Mouse (Mus musculus) midbrain, embryonic 14.5 days (tissue): ENCODE data around the gene Ulk4. TPM values are rescaled to one million over a fixed set of nuclear protein-coding genes. Genes with fewer than 3 reads are reported as not detected.
A peak's percentile ranks its signal among the peaks of the same experiment; 100 is the strongest.

Experiments used
- ATAC-seq: fragments of 200-750 bp; cut with Nextera tagmentation; 2 replicates; pipeline ENCODE4 v1.8.0; 2017; ENCODE audit warnings: moderate number of reproducible peaks, moderate library complexity; ENCODE audit not compliant: low FRiP score, low TSS enrichment
- DNase-seq: peaks from one replicate; pipeline ENCODE4 v3.0.0-alpha.2; 2015
- H3K27ac ChIP-seq: fragments of 300-500 bp; sonication (generic); replicated peaks from 2 replicates; pipeline ENCODE4 v1.5.1; 2014; ENCODE audit warnings: mild to moderate bottlenecking, low read depth, low read length, moderate library complexity
- H3K27me3 ChIP-seq: fragments of 300-500 bp; sonication (generic); 2 replicates; pipeline ENCODE4 v1.6.1; 2014; ENCODE audit warnings: low read length, control low read depth, mixed read lengths; ENCODE audit not compliant: control insufficient read depth, insufficient read depth
- H3K36me3 ChIP-seq: fragments of 300-500 bp; sonication (generic); 2 replicates; pipeline ENCODE4 v1.6.1; 2014; ENCODE audit warnings: low read length, control low read depth; ENCODE audit not compliant: control insufficient read depth, insufficient read depth
- H3K4me1 ChIP-seq: fragments of 300-500 bp; sonication (generic); 2 replicates; pipeline ENCODE4 v1.6.1; 2014; ENCODE audit warnings: mild to moderate bottlenecking, antibody characterized with exemption, low read length, control low read depth; ENCODE audit not compliant: control insufficient read depth, insufficient read depth
- H3K4me2 ChIP-seq: fragments of 300-500 bp; sonication (generic); 2 replicates; pipeline ENCODE4 v1.6.1; 2014; ENCODE audit warnings: mild to moderate bottlenecking, low read length, moderate library complexity
- H3K4me3 ChIP-seq: fragments of 300-500 bp; sonication (generic); replicated peaks from 2 replicates; pipeline ENCODE4 v1.5.1; 2014; ENCODE audit warnings: low read depth, low read length
- H3K9ac ChIP-seq: fragments of 300-500 bp; sonication (generic); replicated peaks from 2 replicates; pipeline ENCODE4 v1.6.1; 2014; ENCODE audit warnings: mild to moderate bottlenecking, low read length, moderate library complexity
- H3K9me3 ChIP-seq: fragments of 300-500 bp; sonication (generic); 2 replicates; pipeline ENCODE4 v1.6.1; 2016; ENCODE audit warnings: low read length, control low read depth, mixed read lengths; ENCODE audit not compliant: control insufficient read depth
- WGBS: fragments of 180-500 bp; shearing (Covaris S2); extraction: QIAGEN DNeasy Blood & Tissue Kit; methylation state at CpG from one replicate; pipeline ENCODE4 v1.1.7; 2014; 5-methylcytosine and 5-hydroxymethylcytosine counted together
- polyA plus RNA-seq: library from polyadenylated mRNA; unstranded; fragments of >200 nt; fragmentation: Nextera tagmentation; extraction: Ambion mirVana; gene quantifications from 2 replicates; pipeline ENCODE4 v1.2.1, GENCODE M21; 2014

Gene Ulk4
- polyA plus RNA-seq, 1 experiment from 2014 or later: 75.7 TPM

DNA sequence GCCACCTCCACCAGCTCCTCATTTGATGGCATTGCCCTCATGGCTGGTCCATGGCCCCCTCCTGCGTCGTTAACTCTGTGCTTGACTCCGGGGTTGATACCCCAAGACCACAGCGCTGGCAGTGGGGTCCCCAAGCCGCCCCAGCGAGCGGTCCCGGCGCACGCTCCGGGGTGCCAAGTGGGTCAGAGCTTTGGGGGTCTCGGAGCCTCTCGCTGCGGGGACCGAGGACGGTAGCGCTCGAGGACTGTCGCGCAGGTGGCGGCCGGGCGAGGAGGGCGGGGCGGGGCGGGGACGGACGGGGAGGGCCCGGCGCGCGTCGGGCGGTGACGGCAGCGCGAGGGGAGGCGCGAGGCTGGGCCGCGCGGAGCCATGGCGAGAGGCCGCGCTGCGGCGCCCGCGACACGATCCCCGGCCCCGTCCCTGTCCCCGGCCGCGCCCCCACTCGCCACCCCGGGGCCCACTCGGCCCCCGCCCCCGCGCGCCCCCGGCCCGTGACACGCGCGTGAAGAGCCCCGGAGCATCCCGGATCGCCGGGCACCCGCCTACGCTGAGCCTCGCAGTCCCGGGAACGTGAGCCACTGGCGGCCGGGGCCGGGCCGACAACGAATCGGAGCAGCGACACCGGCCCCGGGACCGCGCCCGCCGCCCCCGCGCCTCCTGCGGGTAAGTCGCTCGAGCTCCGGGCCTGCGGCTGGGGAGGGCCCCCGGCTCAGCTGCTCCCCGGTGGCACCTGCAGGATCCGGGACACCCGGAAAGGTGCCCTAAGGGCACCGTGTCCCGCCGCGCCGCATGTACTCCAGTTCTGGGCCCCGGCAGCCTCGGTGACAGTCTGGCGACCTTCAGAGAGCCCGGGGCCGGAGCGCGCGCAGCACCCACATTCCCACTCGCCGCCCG lies 20.4 kb upstream of the Ulk4 start, which contains the start of gene Trak1:
Gene Trak1, plus strand, starts transcription at position 332 of the 894 bp plus-strand sequence.
- ATAC-seq: peak; percentile 81
- peak within 1 kb of the TSS; percentile 95 for H3K4me2 ChIP-seq
- WGBS: under 1% methylated on average over 88 of the region's 116 CpGs
- peak; percentile 86 for DNase-seq
- H3K27ac ChIP-seq: peak within 1 kb of the TSS; percentile 72
- H3K9ac ChIP-seq: peak within 1 kb of the TSS; percentile 90
- peaks cover 36% of the 10 kb centered on the region for H3K4me1 ChIP-seq
- no peaks in the 10 kb centered on the region for H3K27me3 ChIP-seq
- H3K9me3 ChIP-seq: no peaks in the 10 kb centered on the region
- H3K36me3 ChIP-seq: no peaks in the 10 kb centered on the region
- H3K4me3 ChIP-seq: peak within 1 kb of the TSS; percentile 85

DNA sequence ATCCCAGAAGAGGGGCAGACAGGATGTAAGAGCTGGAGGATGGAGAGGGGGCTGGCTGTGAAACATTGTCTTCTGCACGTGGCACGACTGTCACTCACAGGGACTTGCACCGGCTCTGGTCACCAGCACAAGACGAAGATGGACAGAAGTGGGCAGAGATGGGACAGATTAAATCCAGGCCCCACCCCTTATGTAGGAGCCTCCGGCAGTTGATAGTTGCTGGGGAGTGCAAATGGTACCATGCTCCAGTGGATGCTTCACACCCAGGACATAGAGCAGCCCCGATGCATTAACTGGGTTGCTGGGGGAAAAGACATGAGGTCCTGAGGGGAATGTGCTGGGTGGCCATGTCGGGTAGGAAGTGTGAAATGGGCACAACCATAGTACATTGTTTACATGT lies 18.2 kb upstream of the Ulk4 start:
- H3K27me3 ChIP-seq: no peaks in the 10 kb centered on the region
- DNase-seq (no peak), ATAC-seq (no peak)
- H3K4me1 ChIP-seq: peaks cover 27% of the 10 kb centered on the region
- 77% methylated on average over 7 of the region's 7 CpGs for WGBS
- H3K36me3 ChIP-seq: no peaks in the 10 kb centered on the region
- no peak overlapping the region for H3K9ac ChIP-seq
- no peaks in the 10 kb centered on the region for H3K9me3 ChIP-seq
- H3K27ac ChIP-seq: no peak overlapping the region
- no peak overlapping the region for H3K4me2 ChIP-seq
- H3K4me3 ChIP-seq: no peak overlapping the region

DNA sequence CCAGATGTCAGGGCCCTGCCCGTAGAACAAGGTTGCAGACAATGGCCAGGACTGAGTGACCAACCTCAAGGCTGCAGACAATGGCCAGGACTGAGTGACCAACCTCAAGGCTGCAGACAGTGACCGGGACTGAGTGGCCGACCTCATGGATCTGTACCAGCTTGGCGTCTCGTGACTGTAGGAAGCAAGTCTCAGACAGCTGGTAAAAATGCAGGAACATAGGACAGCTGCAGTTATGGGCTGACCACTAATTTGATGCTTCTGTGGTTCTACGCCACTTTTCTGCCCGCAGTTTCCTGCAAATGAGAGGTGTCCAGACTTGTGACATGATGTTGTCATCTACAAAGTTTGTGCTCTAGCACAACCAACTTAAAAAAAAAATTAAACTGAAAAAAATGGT lies 16.2 kb upstream of the Ulk4 start:
- Histone ChIP-seq H3K4me1 (peaks cover 6% of the 10 kb centered on the region; the same call in 1 of the 2 replicates), H3K27ac (no peak overlapping the region), H3K9me3 (no peaks in the 10 kb centered on the region), H3K4me3 (no peak overlapping the region), H3K4me2 (no peak overlapping the region), H3K36me3 (no peaks in the 10 kb centered on the region), H3K9ac (no peak overlapping the region), H3K27me3 (no peaks in the 10 kb centered on the region)
- WGBS: 88% methylated on average over 7 of the region's 7 CpGs
- no peak for DNase-seq
- ATAC-seq: no peak

DNA sequence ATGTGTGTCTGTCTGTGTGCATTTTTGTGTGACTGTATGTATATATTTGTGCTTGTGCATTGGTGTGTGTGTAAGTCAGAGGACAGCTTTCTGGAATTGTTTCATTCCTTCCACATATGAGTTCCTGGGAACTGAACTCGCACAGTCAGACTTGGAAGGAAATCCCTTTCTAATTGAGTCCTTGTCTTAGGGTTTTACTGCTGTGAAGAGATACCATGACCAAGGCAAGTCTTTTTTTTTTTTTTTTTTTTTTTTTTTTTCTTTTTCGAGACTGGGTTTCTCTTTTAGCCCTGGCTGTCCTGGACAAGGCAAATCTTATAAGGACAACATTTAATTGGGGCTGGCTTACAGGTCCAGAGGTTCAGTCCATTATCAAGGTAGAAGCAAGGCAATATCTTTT lies 14.3 kb upstream of the Ulk4 start:
- Histone ChIP-seq H3K4me3 (no peak overlapping the region), H3K27ac (no peak overlapping the region), H3K27me3 (no peaks in the 10 kb centered on the region), H3K36me3 (no peaks in the 10 kb centered on the region), H3K9me3 (no peaks in the 10 kb centered on the region), H3K4me2 (no peak overlapping the region), H3K4me1 (no peaks in the 10 kb centered on the region), H3K9ac (no peak overlapping the region)
- WGBS: 78% methylated on average over 2 of the region's 2 CpGs
- DNase-seq (no peak), ATAC-seq (no peak)

DNA sequence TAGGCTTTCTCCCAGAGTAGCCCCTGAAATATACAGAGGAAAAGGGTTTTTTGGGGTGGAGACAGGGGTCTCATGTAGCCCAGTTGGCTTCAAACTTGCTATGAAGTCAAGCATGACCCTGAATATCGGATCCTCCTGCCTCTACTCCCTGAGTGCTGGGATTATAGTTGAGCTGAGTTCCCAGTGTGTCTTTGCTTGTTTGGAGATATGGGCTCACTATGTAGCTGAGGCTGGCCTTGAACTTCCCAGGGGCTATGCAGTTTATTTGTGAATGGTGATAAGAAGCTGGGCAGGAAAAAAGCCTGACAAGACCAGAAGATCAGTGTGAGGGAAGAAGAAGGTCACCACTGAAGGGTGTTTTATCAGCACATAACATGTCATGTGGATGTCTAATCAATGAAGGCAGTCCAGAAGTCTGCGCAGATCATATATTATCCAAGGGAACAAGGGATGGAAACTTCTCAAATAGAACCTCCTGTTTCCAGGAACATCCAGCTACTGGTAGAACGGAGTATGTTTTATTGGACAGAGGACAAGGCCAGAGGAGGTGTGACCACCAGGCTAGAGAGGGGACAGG lies 9.4 kb upstream of the Ulk4 start:
- Histone ChIP-seq H3K4me3 (peak overlapping the region; percentile 44), H3K27ac (no peak overlapping the region), H3K9ac (peak overlapping the region; percentile 37; the same call in 1 of the 2 replicates), H3K4me1 (no peaks in the 10 kb centered on the region), H3K36me3 (no peaks in the 10 kb centered on the region), H3K4me2 (peak overlapping the region; percentile 66), H3K27me3 (no peaks in the 10 kb centered on the region), H3K9me3 (no peaks in the 10 kb centered on the region)
- no peak for ATAC-seq
- WGBS: 71% methylated on average over 3 of the region's 3 CpGs
- no peak for DNase-seq

DNA sequence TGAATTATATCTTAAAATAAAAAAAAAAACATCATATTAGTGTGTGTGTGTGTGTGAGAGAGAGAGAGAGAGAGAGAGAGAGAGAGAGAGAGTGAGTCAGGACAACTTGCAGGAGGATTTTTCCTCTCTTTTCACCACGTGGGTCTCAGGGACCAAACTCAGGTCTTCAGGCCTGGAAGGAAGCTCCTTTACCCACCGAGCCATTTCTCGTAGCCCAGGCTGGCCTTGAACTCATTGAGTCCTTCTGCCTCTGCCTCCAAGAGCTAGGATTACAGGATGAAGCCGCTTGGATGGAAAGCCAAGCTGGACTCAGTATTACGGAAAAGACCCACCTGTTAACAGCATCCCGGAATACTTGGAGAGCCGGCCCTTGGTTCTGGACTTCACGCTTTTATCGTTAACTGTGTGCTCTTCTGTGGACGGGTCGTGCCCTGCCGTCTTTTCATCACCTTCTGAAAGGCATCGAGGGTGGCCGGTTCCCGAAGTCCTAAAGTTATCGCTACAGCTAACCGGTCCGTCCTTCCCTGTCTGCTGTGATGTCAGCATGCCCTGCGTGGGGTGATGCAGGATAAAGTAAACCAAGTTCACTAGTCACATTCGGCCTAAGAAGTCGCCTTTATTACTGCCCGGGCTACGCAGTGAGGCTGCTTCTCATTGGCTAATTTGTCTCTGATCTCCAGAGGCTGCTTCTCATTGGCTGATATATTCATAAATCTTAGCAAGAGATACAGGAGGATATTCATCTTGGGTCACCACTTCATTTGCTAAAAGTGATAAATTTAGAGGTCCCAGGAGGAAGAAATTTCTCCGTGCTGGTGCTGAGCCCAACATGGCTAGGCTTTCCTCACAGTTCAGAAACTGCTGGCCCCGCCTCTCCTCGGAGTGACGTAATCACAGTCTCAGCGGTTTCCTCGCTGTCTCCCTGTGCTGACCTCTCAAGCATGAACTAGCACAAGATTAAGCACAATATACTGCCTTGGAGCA lies 8.6 kb upstream of the Ulk4 start:
- Histone ChIP-seq H3K27me3 (no peaks in the 10 kb centered on the region), H3K4me2 (peak overlapping the region; percentile 66), H3K9me3 (no peaks in the 10 kb centered on the region), H3K27ac (no peak overlapping the region), H3K4me3 (peak overlapping the region; percentile 44), H3K9ac (peak overlapping the region; percentile 51; the same call in 1 of the 2 replicates), H3K4me1 (no peaks in the 10 kb centered on the region), H3K36me3 (no peaks in the 10 kb centered on the region)
- ATAC-seq: peak; percentile 73; the same call in 1 of the 2 replicates
- DNase-seq: peak; percentile 77
- 19% methylated on average over 29 of the region's 29 CpGs for WGBS

DNA sequence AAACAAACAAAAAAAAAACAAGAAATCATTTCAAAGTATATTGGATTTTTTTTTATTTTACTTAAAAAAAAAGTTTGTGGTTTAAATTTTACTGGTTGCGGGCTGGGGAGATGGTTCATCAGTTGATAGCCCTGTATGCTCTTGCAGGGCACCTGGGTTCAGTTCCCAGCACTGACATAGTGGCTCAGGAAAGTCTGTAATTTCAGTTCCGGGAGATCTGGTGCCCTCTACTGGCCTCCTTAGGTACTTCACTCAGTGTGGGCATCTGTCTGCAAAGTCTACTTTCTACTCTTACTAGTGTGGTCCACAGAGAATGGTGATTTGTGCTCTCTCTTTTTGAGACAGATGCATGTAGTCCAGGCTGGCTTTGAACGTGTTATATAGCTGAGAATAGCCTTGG lies 7.4 kb upstream of the Ulk4 start:
- H3K27me3 ChIP-seq: no peaks in the 10 kb centered on the region
- no peaks in the 10 kb centered on the region for H3K9me3 ChIP-seq
- H3K27ac ChIP-seq: no peak overlapping the region
- H3K36me3 ChIP-seq: no peaks in the 10 kb centered on the region
- no peak overlapping the region for H3K4me2 ChIP-seq
- H3K9ac ChIP-seq: no peak overlapping the region
- H3K4me1 ChIP-seq: no peaks in the 10 kb centered on the region
- DNase-seq (peak; percentile 11), ATAC-seq (no peak)
- WGBS: 89% methylated on average over 3 of the region's 3 CpGs
- no peak overlapping the region for H3K4me3 ChIP-seq

DNA sequence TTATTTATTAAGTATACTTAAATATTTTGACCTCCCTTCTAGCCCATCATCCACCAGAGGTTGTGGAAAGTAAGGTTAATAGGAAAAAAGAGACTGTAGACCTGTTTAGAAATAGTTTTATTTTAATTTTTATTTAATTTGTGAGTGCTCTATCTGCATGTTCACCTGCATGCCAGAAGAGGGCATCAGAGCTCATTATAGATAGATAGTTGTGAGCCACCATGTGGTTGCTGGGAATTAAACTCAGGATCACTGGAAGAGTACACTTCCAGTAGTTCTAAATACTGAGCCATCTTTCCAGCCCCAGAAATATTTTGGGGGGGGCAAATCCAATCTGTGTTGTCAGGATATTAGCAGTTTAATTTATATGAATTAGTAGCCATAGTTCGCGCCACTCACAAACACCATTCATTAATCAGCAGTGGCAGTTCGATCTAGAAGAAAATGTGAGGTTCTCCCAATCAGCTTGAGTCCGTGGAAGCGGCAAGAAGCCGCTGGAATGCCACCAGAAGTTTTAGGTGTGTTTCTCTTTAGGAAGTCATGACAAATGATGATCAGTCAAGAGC lies 6.7 kb upstream of the Ulk4 start:
- H3K27ac ChIP-seq: no peak overlapping the region
- peak; percentile 48 for DNase-seq
- H3K9me3 ChIP-seq: no peaks in the 10 kb centered on the region
- no peak overlapping the region for H3K4me2 ChIP-seq
- 98% methylated on average over 6 of the region's 6 CpGs for WGBS
- no peak overlapping the region for H3K9ac ChIP-seq
- no peaks in the 10 kb centered on the region for H3K27me3 ChIP-seq
- H3K4me1 ChIP-seq: no peaks in the 10 kb centered on the region
- H3K4me3 ChIP-seq: no peak overlapping the region
- no peaks in the 10 kb centered on the region for H3K36me3 ChIP-seq
- ATAC-seq: no peak
